Mouse (Mus musculus): ENCODE data around the gene Fam171a1.

Fam171a1 gene

DNA sequence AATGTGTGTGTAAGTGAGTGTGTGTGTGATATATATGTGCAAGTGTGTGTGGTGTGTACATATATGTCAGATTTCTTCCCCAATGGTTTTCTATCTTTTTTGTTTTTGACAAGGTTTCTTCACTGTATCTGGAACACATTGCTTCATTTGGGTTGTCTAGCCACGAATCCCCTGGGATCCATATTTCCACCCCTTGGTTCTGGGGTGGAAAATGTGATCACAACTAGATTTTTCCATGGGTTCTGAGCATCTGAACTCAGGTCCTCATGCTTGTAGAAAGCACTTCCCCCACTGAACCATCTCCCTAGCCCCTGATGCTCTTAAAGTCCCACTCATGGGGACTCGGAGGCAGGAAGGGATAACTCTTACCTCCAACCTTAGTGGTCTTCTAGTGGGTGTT lies 159.3 kb downstream of the Fam171a1 start:
- no peak for DNase-seq (ENCODE audit: low read depth, low spot score)

- no peak for DNase-seq (ENCODE audit: low read depth, low spot score)
Measured at GRCm38 (mm10) chr2:3276106-3276505, 162.1 kb downstream of the Fam171a1 start.

All from R1 (cell line).